Mouse (Mus musculus): ENCODE measurements around the gene Eif4g1. TPM values are rescaled to one million over a fixed set of nuclear protein-coding genes. Genes with fewer than 3 reads are reported as not detected.

Eif4g1 gene
- total and polyA plus RNA-seq, 3 experiments, result 403 to 519 (median 473) TPM

GRCm38 (mm10) chr16:20699266-20699665, 31.2 kb downstream of the Eif4g1 start:
- Histone ChIP-seq H3K4me3 (replicated peaks in 1 of 3; ENCODE audit: low read depth in 2 of 3, low read length in 2 of 3, poor library complexity in 1 of 3) (no peak overlapping the region), H3K4me1 (ENCODE audit: control insufficient read depth in 1 of 2, insufficient read depth in 2 of 2) (peaks cover 13 to 48% of the 10 kb centered on the region in 2 experiments), H3K9me3 (replicated peaks; ENCODE audit: low read length) (no peaks in the 10 kb centered on the region), H3K36me3 (replicated peaks in 1 of 2; ENCODE audit: control insufficient read depth in 1 of 2, insufficient read depth in 1 of 2, low read length in 1 of 2) (peaks cover 0 to 28% of the 10 kb centered on the region in 2 experiments), H3K27me3 (replicated peaks) (no peaks in the 10 kb centered on the region), H3K9ac (ENCODE audit: insufficient read depth, low read depth) (no peak overlapping the region), H3K27ac (ENCODE audit: insufficient read depth, low read depth) (no peak overlapping the region), H3K79me2 (replicated peaks; ENCODE audit: control insufficient read depth, extremely low read depth, insufficient read depth, poor library complexity, severe bottlenecking) (no peaks in the 10 kb centered on the region), H3K4me2 (ENCODE audit: insufficient read depth, low read depth, poor library complexity, severe bottlenecking) (no peak overlapping the region)
- DNase-seq (ENCODE audit: extremely low read depth), result no peak
- in situ Hi-C loops (cut with MboI; ENCODE audit: low pct_ligation_motif_present, low pct_unique_long_range_greater_than_20kb, low sequenced_read_pairs) (no loop called here), dilution Hi-C loops (cut with MboI; ENCODE audit: extremely low pct_ligation_motif_present, extremely low pct_unique_long_range_greater_than_20kb, low sequenced_read_pairs) (no loop called here)
- no peak for TF ChIP-seq USF2 (conservative IDR thresholded peaks at IDR 0.05; ENCODE audit: low read depth, low read length)
- TF ChIP-seq PAX5 (IDR thresholded peaks at IDR 0.05; ENCODE audit: low read length), result no peak
- no peak for TF ChIP-seq JUND (conservative IDR thresholded peaks at IDR 0.05; ENCODE audit: low read depth, low read length)
- no peak for TF ChIP-seq MAX (IDR thresholded peaks at IDR 0.05; ENCODE audit: low read length)
- TF ChIP-seq E2F4 (IDR thresholded peaks at IDR 0.05; ENCODE audit: insufficient replicate concordance, low read depth, low read length), result no peak
- no peak for TF ChIP-seq MEF2A (IDR thresholded peaks at IDR 0.05; ENCODE audit: borderline replicate concordance, low read depth, low read length)
- TF ChIP-seq POLR2AphosphoS2 (IDR thresholded peaks at IDR 0.05; ENCODE audit: low read depth, low read length), result no peak
- TF ChIP-seq HCFC1 (IDR thresholded peaks at IDR 0.05; ENCODE audit: low read depth, low read length), result no peak
- TF ChIP-seq POLR2A (IDR thresholded peaks at IDR 0.05; ENCODE audit: low read depth, low read length), result no peak
- no peak for TF ChIP-seq GABPA (IDR thresholded peaks at IDR 0.05; ENCODE audit: insufficient replicate concordance, low read depth, low read length)
- no peak for TF ChIP-seq IRF4 (IDR thresholded peaks at IDR 0.05; ENCODE audit: low read depth, low read length)
- no peak for TF ChIP-seq TCF12 (IDR thresholded peaks at IDR 0.05; ENCODE audit: low read depth, low read length)
- no peak for TF ChIP-seq SIN3A (IDR thresholded peaks at IDR 0.05; ENCODE audit: low read length)
- no peak for TF ChIP-seq CHD2 (IDR thresholded peaks at IDR 0.05; ENCODE audit: low read length)

GRCm38 (mm10) chr16:20700036-20700435, 31.9 kb downstream of the Eif4g1 start:
- Histone ChIP-seq H3K9me3 (replicated peaks; ENCODE audit: low read length) (no peaks in the 10 kb centered on the region), H3K9ac (ENCODE audit: insufficient read depth, low read depth) (no peak overlapping the region), H3K4me2 (ENCODE audit: insufficient read depth, low read depth, poor library complexity, severe bottlenecking) (no peak overlapping the region), H3K27ac (ENCODE audit: insufficient read depth, low read depth) (no peak overlapping the region), H3K27me3 (replicated peaks) (no peaks in the 10 kb centered on the region), H3K4me3 (replicated peaks in 1 of 3; ENCODE audit: low read depth in 2 of 3, low read length in 2 of 3, poor library complexity in 1 of 3) (no peak overlapping the region), H3K36me3 (replicated peaks in 1 of 2; ENCODE audit: control insufficient read depth in 1 of 2, insufficient read depth in 1 of 2, low read length in 1 of 2) (peaks cover 0 to 28% of the 10 kb centered on the region in 2 experiments), H3K79me2 (replicated peaks; ENCODE audit: control insufficient read depth, extremely low read depth, insufficient read depth, poor library complexity, severe bottlenecking) (no peaks in the 10 kb centered on the region), H3K4me1 (ENCODE audit: control insufficient read depth in 1 of 2, insufficient read depth in 2 of 2) (peaks cover 13 to 40% of the 10 kb centered on the region in 2 experiments)
- dilution Hi-C loops (cut with MboI; ENCODE audit: extremely low pct_ligation_motif_present, extremely low pct_unique_long_range_greater_than_20kb, low sequenced_read_pairs) (no loop called here), in situ Hi-C loops (cut with MboI; ENCODE audit: low pct_ligation_motif_present, low pct_unique_long_range_greater_than_20kb, low sequenced_read_pairs) (no loop called here)
- TF ChIP-seq MAZ (IDR thresholded peaks at IDR 0.05; ENCODE audit: low read depth, low read length) (no peak), USF1 (IDR thresholded peaks at IDR 0.05; ENCODE audit: low read depth, low read length) (no peak), POLR2AphosphoS2 (IDR thresholded peaks at IDR 0.05; ENCODE audit: low read depth, low read length) (no peak)
- no peak for DNase-seq (ENCODE audit: extremely low read depth)

Data from CH12.LX (cell line).